Mouse (Mus musculus): ENCODE measurements around the gene Mrpl51.

GRCm38 (mm10) chr6:125234520-125234828 lies 42.9 kb downstream of the Mrpl51 start:
- TF ChIP-seq POLR2A (IDR thresholded peaks at IDR 0.05; ENCODE audit: insufficient read depth, low read depth, low read length): no peak
- TF ChIP-seq CTCF (IDR thresholded peaks at IDR 0.05; ENCODE audit: insufficient read depth, low read depth, low read length): no peak

Data from olfactory bulb, adult 2 months (tissue).